Comparison of ENCODE assay signal across 8 mouse cellular contexts in the genomic region with DNA sequence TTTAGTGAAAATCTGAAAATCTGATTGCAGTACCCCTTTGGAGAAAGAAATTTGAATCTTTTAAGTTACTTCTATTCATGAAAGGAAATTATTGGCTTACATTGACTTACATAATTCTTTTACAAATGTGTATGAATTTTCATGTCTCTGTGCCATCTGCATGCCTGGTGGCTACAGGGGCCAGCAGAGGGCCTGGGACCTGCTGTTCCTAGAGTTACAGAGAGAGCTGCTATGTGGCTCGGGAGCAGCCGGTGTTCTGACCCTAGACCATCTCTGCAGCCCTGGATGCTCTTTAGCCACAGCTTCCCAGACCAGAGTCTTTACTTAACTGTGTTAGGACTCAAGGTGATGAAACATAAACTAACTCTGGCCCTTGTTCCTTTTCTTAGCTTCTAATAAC. TPM values are rescaled to one million over a fixed set of nuclear protein-coding genes. Genes with fewer than 3 reads are reported as not detected.
DNase-seq lines count a peak whose midpoint lies in the region; ATAC-seq and TF ChIP-seq lines count a peak whose summit lies in the region.

No protein-coding gene starts in this region.

- peak overlapping the region; percentile 27 for H3K4me3 ChIP-seq in cortical plate, adult 2 months (ENCODE audit: insufficient read depth, low read length)
- no peak overlapping the region for H3K4me3 ChIP-seq in limb, embryonic 11.5 days (ENCODE audit: low read depth, low read length)
- H3K4me3 ChIP-seq in neural tube, embryonic 13.5 days: peak overlapping the region; percentile 93

- no peak for TF ChIP-seq CTCF in cortical plate, adult 2 months (IDR thresholded peaks at IDR 0.05; ENCODE audit: extremely low read depth, insufficient read depth, low read length)

- H3K27me3 ChIP-seq in limb, embryonic 11.5 days (ENCODE audit: control insufficient read depth, insufficient read depth, low read length): no peaks in the 10 kb centered on the region
- H3K27me3 ChIP-seq in neural tube, embryonic 13.5 days: no peaks in the 10 kb centered on the region

- H3K36me3 ChIP-seq in limb, embryonic 11.5 days (ENCODE audit: control insufficient read depth, insufficient read depth, low read length): no peaks in the 10 kb centered on the region
- H3K36me3 ChIP-seq in neural tube, embryonic 13.5 days: no peaks in the 10 kb centered on the region

- H3K27ac ChIP-seq in cortical plate, adult 2 months (ENCODE audit: insufficient read depth, low read length): no peak overlapping the region
- H3K27ac ChIP-seq in limb, embryonic 11.5 days (replicated peaks; ENCODE audit: low read depth, low read length): no peak overlapping the region
- no peak overlapping the region for H3K27ac ChIP-seq in neural tube, embryonic 13.5 days (replicated peaks)

- no peak for TF ChIP-seq POLR2A in cortical plate, adult 2 months (IDR thresholded peaks at IDR 0.05; ENCODE audit: extremely low read depth, insufficient read depth, low read length)

- H3K9ac ChIP-seq in limb, embryonic 11.5 days (ENCODE audit: low read length): no peak overlapping the region
- peak overlapping the region; percentile 31; the same call in 1 of the 2 replicates for H3K9ac ChIP-seq in neural tube, embryonic 13.5 days

- no peak for ATAC-seq in limb, embryonic 11.5 days (ENCODE audit: insufficient number of reproducible peaks, low FRiP score, low TSS enrichment, low read depth)
- ATAC-seq in neural tube, embryonic 13.5 days (ENCODE audit: low read depth): no peak

- no peaks in the 10 kb centered on the region for H3K9me3 ChIP-seq in limb, embryonic 11.5 days (ENCODE audit: control insufficient read depth, low read length)
- no peaks in the 10 kb centered on the region for H3K9me3 ChIP-seq in neural tube, embryonic 13.5 days

- H3K4me1 ChIP-seq in cortical plate, adult 2 months (ENCODE audit: control insufficient read depth, insufficient read depth, low read length): peaks cover 6% of the 10 kb centered on the region
- H3K4me1 ChIP-seq in limb, embryonic 11.5 days (ENCODE audit: control insufficient read depth, insufficient read depth, low read length): peaks cover 3% of the 10 kb centered on the region; the same call in 1 of the 2 replicates
- peaks cover 29% of the 10 kb centered on the region for H3K4me1 ChIP-seq in neural tube, embryonic 13.5 days (replicated peaks)

- no peak overlapping the region for H3K4me2 ChIP-seq in limb, embryonic 11.5 days (ENCODE audit: low read depth, severe bottlenecking)
- peak overlapping the region; percentile 75 for H3K4me2 ChIP-seq in neural tube, embryonic 13.5 days

- DNase-seq in thymus, postnatal 4 days: peak; percentile 21
- no peak for DNase-seq in thymus, postnatal 10 days (ENCODE audit: low spot score in 2 of 2)
- peak; percentile 20 to 30 for DNase-seq in heart, postnatal 10 days
- DNase-seq in limb, embryonic 11.5 days (ENCODE audit: low spot score): peak; percentile 36
- DNase-seq in urinary bladder, postnatal 14 days (ENCODE audit: low spot score): no peak
- DNase-seq in right cerebral cortex, postnatal 4 days: no peak

- WGBS in limb, embryonic 11.5 days: 36% methylated on average over 2 of the region's 2 CpGs
- WGBS in neural tube, embryonic 13.5 days: 33% methylated on average over 2 of the region's 2 CpGs

- intact Hi-C loops in heart, postnatal 10 days (cut with DNase I): loop anchor here (5.0 kb wide), 3 partner anchors 87 to 757 kb away; a partner anchor contains a TSS

RNA-seq across cellular contexts. Expression of a gene that starts 1.8 kb away (rescaled TPM):
- 143 and 156 TPM in 2 replicates for polyA plus RNA-seq in cortical plate, adult 2 months (2012; rRNA removed)
- 10 to 100 TPM; 42.6 to 52.3 TPM for total RNA-seq in heart, postnatal 10 days (2021)
- polyA plus RNA-seq in limb, embryonic 11.5 days (2014; fragmentation: Nextera tagmentation; extraction: Ambion mirVana): 43.9 and 46.7 TPM in 2 replicates
- 95.6 and 95.8 TPM in 2 replicates for polyA plus RNA-seq in neural tube, embryonic 13.5 days (2015; fragmentation: Nextera tagmentation; extraction: Ambion mirVana)

Comparison
In these comparisons a context has a peak if more than half of its experiments do, and no peak if none do; other contexts are left out.
1. DNase-seq: peak in thymus, postnatal 4 days (single experiment), heart, postnatal 10 days (2 of 2) and limb, embryonic 11.5 days (single experiment); none in thymus, postnatal 10 days (0 of 2), urinary bladder, postnatal 14 days (single experiment) and right cerebral cortex, postnatal 4 days (single experiment).